ENCODE assay signal across 18 mouse cellular contexts in the genomic region with DNA sequence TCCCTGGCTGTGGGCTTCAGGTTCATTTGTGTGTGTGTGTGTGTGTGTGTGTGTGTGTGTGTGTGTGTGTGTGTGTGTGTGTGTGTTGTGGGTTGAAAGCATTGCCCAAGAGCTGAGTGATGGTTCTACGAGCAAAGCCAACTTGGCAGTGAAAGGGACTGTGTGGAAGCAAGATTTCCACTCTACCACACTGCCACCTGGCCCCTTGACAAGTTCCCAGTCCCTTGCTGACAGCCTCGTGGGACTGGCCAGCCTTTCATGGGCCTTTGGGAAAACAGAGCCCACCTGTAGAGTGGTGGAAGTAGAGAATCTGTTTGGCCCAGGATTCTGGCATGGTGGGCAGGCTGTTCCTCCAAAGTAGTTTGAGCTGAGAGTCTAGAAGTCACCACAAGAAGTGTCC.
"Had no signal": no experiment of that assay in that cellular context is flagged by ENCODE, and none has a peak within 500 bp of the region (broad histone marks: within the 10 kb centered on the region; RNA-seq: fewer than 3 reads in every experiment).

No protein-coding gene starts in this region.

- H3K4me1 ChIP-seq: megakaryocyte, embryonic 14.5 days had no signal

- H3K9me3 ChIP-seq: liver, embryonic 12.5 days; liver, embryonic 15.5 days; lung, embryonic 15.5 days; megakaryocyte, embryonic 14.5 days; midbrain, embryonic 10.5 days; neural tube, embryonic 13.5 days had no signal

- DNase-seq: kidney, adult 9 months; kidney, postnatal 14 days; kidney, postnatal 4 days; lung, adult 18-20 months; lung, postnatal 10 days; lung, postnatal 36 days; midbrain, embryonic 14.5 days; retina, postnatal 1 day; right cerebral cortex, postnatal 25 days; thymus, adult 18-20 months; thymus, postnatal 36 days had no signal

- H3K9ac ChIP-seq: liver, embryonic 12.5 days; liver, embryonic 15.5 days; lung, embryonic 15.5 days; neural tube, embryonic 13.5 days had no signal

- H3K4me3 ChIP-seq: liver, embryonic 12.5 days; liver, embryonic 15.5 days; lung, embryonic 15.5 days; megakaryocyte, embryonic 14.5 days; midbrain, embryonic 10.5 days; myocyte; neural tube, embryonic 13.5 days had no signal

- ATAC-seq: liver, embryonic 12.5 days had no signal

- H3K36me3 ChIP-seq: liver, embryonic 12.5 days; liver, embryonic 15.5 days; lung, embryonic 15.5 days; midbrain, embryonic 10.5 days had no signal

- H3K27ac ChIP-seq: liver, embryonic 12.5 days; liver, embryonic 15.5 days; lung, embryonic 15.5 days; midbrain, embryonic 10.5 days; neural tube, embryonic 13.5 days had no signal

- H3K27me3 ChIP-seq: lung, embryonic 15.5 days; neural tube, embryonic 13.5 days had no signal

- H3K4me2 ChIP-seq: liver, embryonic 12.5 days; liver, embryonic 15.5 days; lung, embryonic 15.5 days; neural tube, embryonic 13.5 days had no signal
